Mouse (Mus musculus): ENCODE results near the gene Kifc3.

- no peak for TF ChIP-seq CTCF (IDR thresholded peaks at IDR 0.05; ENCODE audit: low read depth, low read length)
- no peak for TF ChIP-seq GATA1 (IDR thresholded peaks at IDR 0.05; ENCODE audit: borderline replicate concordance, low read length)
- TF ChIP-seq POLR2AphosphoS5 (IDR thresholded peaks at IDR 0.05; ENCODE audit: insufficient replicate concordance, low read depth, low read length) = no peak
- no peak for TF ChIP-seq TAL1 (conservative IDR thresholded peaks at IDR 0.05; ENCODE audit: low read depth, low read length)
Observed at GRCm38 (mm10) chr8:95167726-95168125, 34.9 kb downstream of the Kifc3 start.
